Mouse (Mus musculus): Measurements from ENCODE around the gene Tmem108. TPM values are rescaled to one million over a fixed set of nuclear protein-coding genes. Genes with fewer than 3 reads are reported as not detected.

The Tmem108 gene
- total and polyA plus RNA-seq, 2 experiments from 2014 or later, result 23.5 to 25.1 TPM

DNA sequence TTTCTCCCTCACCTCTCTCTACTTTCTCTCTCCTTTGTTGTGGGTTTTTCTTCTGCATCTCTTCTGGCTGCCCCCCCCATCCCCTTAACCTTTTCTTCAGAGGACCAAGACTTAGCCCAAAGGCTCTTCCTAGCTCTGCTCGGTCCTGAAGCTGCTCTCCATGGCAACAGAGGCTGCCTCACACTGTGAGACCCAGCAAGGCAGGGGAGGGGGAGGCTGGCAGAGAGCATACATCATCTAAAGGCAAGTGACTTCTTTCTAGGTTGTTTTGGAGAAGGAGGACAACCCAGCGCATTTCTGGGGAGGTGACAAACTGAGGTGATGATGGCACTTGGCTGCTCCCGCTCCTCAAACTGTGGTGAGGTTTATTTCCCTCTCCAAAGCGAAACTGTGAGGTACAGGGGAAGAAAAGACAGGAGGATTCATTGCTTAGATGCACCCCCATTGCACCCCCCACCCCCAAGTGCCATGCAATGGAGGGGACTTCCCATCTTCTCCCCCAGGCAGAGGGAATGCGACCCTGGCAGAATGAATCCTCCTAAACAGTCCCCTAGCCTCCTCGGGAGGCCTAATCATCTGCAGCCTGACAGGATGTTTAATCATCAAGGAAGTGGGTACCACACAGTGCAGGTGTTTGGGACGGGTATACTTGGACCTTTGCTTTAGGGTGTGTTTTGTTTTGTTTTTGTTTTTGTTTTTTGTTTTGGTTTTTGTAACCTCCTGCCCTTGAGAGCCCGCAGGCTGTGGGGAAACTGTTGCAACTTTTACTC is 223.4 kb downstream of the Tmem108 start:
- Histone ChIP-seq H3K36me3 (replicated peaks; ENCODE audit: control insufficient read depth, insufficient read depth, low read length) (no peaks in the 10 kb centered on the region), H3K4me2 (ENCODE audit: low read depth, low read length) (no peak overlapping the region), H3K27ac (ENCODE audit: low read depth) (no peak overlapping the region), H3K4me3 (ENCODE audit: low read depth, low read length) (no peak overlapping the region), H3K27me3 (ENCODE audit: control insufficient read depth, insufficient read depth, low read length) (no peaks in the 10 kb centered on the region), H3K4me1 (ENCODE audit: control insufficient read depth, insufficient read depth) (no peaks in the 10 kb centered on the region), H3K9ac (replicated peaks; ENCODE audit: low read depth, low read length) (no peak overlapping the region), H3K9me3 (replicated peaks; ENCODE audit: control insufficient read depth, low read length) (no peaks in the 10 kb centered on the region)
- no peak for ATAC-seq (ENCODE audit: insufficient read depth, low read depth)
- TF ChIP-seq CTCF (IDR thresholded peaks at IDR 0.05; ENCODE audit: low read depth) (no peak), EP300 (IDR thresholded peaks at IDR 0.05; ENCODE audit: low read depth) (no peak)
- 49% methylated on average over 8 of the region's 8 CpGs for WGBS
- no peak for DNase-seq (ENCODE audit: low spot score)

DNA sequence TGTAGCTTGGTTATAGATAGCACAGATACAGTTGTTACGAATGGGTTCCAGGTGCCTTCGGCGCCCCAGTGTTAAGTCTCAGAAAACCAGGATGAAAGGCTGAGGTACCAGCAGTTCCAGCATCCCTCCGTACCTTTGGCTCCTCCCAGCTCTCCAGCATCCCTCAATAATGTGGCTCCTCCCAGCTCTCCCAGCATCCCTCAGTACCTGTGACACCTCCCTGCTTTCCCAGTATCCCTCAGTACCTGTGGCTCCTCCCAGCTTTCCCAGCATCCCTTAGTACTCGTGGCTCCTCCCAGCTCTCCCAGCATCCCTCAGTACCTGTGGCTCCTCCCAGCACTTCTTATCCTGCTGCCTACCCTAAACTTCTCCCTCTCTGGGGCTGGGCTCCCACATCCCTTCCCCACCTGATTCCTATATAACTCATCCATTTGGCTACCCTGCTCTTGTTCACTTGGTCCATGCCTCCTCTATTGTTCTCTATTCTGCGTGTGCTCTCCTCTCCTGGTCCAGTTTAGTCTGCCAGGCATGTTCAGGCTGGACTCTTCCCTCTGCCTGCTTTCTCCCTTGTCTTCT is 225.5 kb downstream of the Tmem108 start:
- H3K4me3 ChIP-seq (ENCODE audit: low read depth, low read length), result no peak overlapping the region
- H3K36me3 ChIP-seq (replicated peaks; ENCODE audit: control insufficient read depth, insufficient read depth, low read length), result no peaks in the 10 kb centered on the region
- H3K9me3 ChIP-seq (replicated peaks; ENCODE audit: control insufficient read depth, low read length), result no peaks in the 10 kb centered on the region
- H3K4me1 ChIP-seq (ENCODE audit: control insufficient read depth, insufficient read depth), result no peaks in the 10 kb centered on the region
- no peak overlapping the region for H3K27ac ChIP-seq (ENCODE audit: low read depth)
- no peak overlapping the region for H3K4me2 ChIP-seq (ENCODE audit: low read depth, low read length)
- no peak overlapping the region for H3K9ac ChIP-seq (replicated peaks; ENCODE audit: low read depth, low read length)
- 92% methylated on average over 6 of the region's 6 CpGs for WGBS
- no peaks in the 10 kb centered on the region for H3K27me3 ChIP-seq (ENCODE audit: control insufficient read depth, insufficient read depth, low read length)
- ATAC-seq (ENCODE audit: insufficient read depth, low read depth) (no peak), DNase-seq (ENCODE audit: low spot score) (no peak)
- no peak for TF ChIP-seq EP300 (IDR thresholded peaks at IDR 0.05; ENCODE audit: low read depth)
- TF ChIP-seq CTCF (IDR thresholded peaks at IDR 0.05; ENCODE audit: low read depth), result no peak

DNA sequence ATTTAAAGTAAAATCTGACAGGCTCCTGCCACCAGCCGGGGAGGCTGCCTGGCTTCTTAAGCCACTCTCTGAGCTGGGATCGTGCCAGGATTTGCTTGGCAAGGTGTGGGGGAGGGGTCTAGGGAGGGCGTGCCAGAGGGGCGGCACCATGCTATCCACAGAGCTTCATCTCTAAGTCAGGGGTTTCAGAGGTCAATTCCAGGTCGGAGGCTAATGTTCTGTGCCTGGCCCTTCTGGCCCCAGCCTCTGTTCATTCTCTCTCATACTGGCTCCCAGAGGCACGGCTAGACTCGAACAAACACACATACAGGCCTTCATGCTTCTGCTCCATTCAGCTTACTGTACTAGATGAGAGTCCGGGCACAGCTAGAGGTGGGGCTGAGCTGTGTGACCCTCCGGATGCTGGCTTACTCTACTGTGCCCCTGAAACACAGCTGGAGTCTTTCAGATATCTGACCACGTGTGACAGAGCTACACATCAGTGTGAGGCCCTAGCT is 236.5 kb downstream of the Tmem108 start:
- no peak overlapping the region for H3K4me3 ChIP-seq (ENCODE audit: low read depth, low read length)
- 30% methylated on average over 10 of the region's 10 CpGs for WGBS
- TF ChIP-seq EP300 (IDR thresholded peaks at IDR 0.05; ENCODE audit: low read depth) (no peak), CTCF (IDR thresholded peaks at IDR 0.05; ENCODE audit: low read depth) (no peak)
- H3K9me3 ChIP-seq (replicated peaks; ENCODE audit: control insufficient read depth, low read length), result peaks cover 3% of the 10 kb centered on the region; the same call in 1 of the 2 replicates
- H3K27me3 ChIP-seq (ENCODE audit: control insufficient read depth, insufficient read depth, low read length), result no peaks in the 10 kb centered on the region
- no peak overlapping the region for H3K27ac ChIP-seq (ENCODE audit: low read depth)
- peak; percentile 36 for ATAC-seq (ENCODE audit: insufficient read depth, low read depth)
- no peak overlapping the region for H3K9ac ChIP-seq (replicated peaks; ENCODE audit: low read depth, low read length)
- H3K36me3 ChIP-seq (replicated peaks; ENCODE audit: control insufficient read depth, insufficient read depth, low read length), result no peaks in the 10 kb centered on the region
- no peak overlapping the region for H3K4me2 ChIP-seq (ENCODE audit: low read depth, low read length)
- no peak for DNase-seq (ENCODE audit: low spot score)
- H3K4me1 ChIP-seq (ENCODE audit: control insufficient read depth, insufficient read depth), result 0 out of 2 replicates have a peak, but pooled peaks cover 6% of the 10 kb centered on the region

DNA sequence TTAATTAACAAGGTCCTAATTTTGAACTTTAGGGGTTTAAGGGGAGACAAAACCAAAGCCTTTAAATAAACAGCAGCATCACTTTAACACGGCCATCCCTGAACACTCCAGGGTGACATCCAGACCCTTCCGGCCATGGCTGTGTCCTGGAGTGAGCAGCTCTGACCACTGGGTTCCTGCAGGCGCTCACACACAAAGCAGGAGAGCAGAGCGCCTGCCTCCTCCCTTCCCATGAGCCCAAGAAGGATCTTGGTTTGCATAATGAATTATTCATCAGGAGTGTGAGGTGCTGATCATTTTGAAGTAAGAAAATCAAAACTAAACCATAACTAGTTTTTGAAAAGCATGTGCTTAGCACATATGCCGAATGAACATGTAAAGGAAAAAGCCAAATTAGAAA is 237.0 kb downstream of the Tmem108 start:
- Histone ChIP-seq H3K27me3 (ENCODE audit: control insufficient read depth, insufficient read depth, low read length) (no peaks in the 10 kb centered on the region), H3K4me2 (ENCODE audit: low read depth, low read length) (no peak overlapping the region), H3K4me3 (ENCODE audit: low read depth, low read length) (no peak overlapping the region), H3K27ac (ENCODE audit: low read depth) (no peak overlapping the region), H3K36me3 (replicated peaks; ENCODE audit: control insufficient read depth, insufficient read depth, low read length) (no peaks in the 10 kb centered on the region), H3K9me3 (replicated peaks; ENCODE audit: control insufficient read depth, low read length) (no peaks in the 10 kb centered on the region), H3K9ac (replicated peaks; ENCODE audit: low read depth, low read length) (no peak overlapping the region), H3K4me1 (ENCODE audit: control insufficient read depth, insufficient read depth) (0 out of 2 replicates have a peak, but pooled peaks cover 6% of the 10 kb centered on the region)
- TF ChIP-seq CTCF (IDR thresholded peaks at IDR 0.05; ENCODE audit: low read depth) (peak; percentile 8; the same call in 1 of the 2 replicates), EP300 (IDR thresholded peaks at IDR 0.05; ENCODE audit: low read depth) (no peak)
- ATAC-seq (ENCODE audit: insufficient read depth, low read depth) (no peak), DNase-seq (ENCODE audit: low spot score) (no peak)
- 53% methylated on average over 5 of the region's 5 CpGs for WGBS

DNA sequence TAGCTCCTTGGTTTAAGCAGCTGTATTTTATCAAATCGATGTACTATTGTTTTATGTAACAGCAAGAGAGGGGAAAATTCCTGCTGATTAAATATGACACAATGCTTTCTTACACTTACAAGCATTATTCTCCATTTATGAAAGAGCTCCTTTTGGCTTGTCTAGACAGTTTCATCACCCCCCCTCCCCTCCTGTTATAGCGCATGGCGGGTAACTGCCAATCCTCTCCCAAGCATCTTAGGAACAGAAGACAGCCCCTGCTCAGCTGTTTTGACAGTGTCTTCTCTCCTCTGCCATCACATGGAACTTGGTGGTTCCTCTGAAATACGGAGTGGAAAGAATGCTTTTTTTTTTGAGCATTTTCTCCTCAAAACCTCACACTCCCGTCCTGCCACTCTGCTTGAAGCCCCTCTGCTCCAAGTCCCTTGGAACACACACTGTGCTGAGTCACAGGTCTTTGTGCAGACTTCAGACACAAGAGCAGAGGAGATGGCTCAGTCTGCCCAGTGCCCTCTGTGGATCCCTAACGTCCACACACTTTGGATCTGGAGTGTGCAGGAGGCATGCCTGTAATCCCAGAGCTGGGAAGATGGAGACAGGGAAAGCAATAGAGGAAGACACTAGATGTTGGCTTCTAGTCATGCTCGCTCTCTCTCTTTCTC is 237.8 kb downstream of the Tmem108 start:
- TF ChIP-seq CTCF (IDR thresholded peaks at IDR 0.05; ENCODE audit: low read depth) (no peak), EP300 (IDR thresholded peaks at IDR 0.05; ENCODE audit: low read depth) (no peak)
- no peak overlapping the region for H3K4me3 ChIP-seq (ENCODE audit: low read depth, low read length)
- H3K4me2 ChIP-seq (ENCODE audit: low read depth, low read length), result no peak overlapping the region
- no peaks in the 10 kb centered on the region for H3K36me3 ChIP-seq (replicated peaks; ENCODE audit: control insufficient read depth, insufficient read depth, low read length)
- H3K9me3 ChIP-seq (replicated peaks; ENCODE audit: control insufficient read depth, low read length), result peaks cover 3% of the 10 kb centered on the region
- 69% methylated on average over 7 of the region's 7 CpGs for WGBS
- H3K9ac ChIP-seq (replicated peaks; ENCODE audit: low read depth, low read length), result no peak overlapping the region
- 0 out of 2 replicates have a peak, but pooled peaks cover 6% of the 10 kb centered on the region for H3K4me1 ChIP-seq (ENCODE audit: control insufficient read depth, insufficient read depth)
- no peaks in the 10 kb centered on the region for H3K27me3 ChIP-seq (ENCODE audit: control insufficient read depth, insufficient read depth, low read length)
- H3K27ac ChIP-seq (ENCODE audit: low read depth), result no peak overlapping the region
- DNase-seq (ENCODE audit: low spot score) (no peak), ATAC-seq (ENCODE audit: insufficient read depth, low read depth) (no peak)

Measured in heart, postnatal 0 days (tissue).